Mouse (Mus musculus): ENCODE data around the gene Hoxc8.

The Hoxc8 gene

GRCm38 (mm10) chr15:102983716-102984115 lies 6.7 kb upstream of the Hoxc8 start:
- peak; percentile 55 to 62 for DNase-seq

- peak; percentile 44 to 60 for DNase-seq
These were observed 5.9 kb upstream of the Hoxc8 start for GRCm38 (mm10) chr15:102984521-102984920.

GRCm38 (mm10) chr15:102984925-102985324 lies 5.5 kb upstream of the Hoxc8 start:
- DNase-seq: peak; percentile 43 to 62

- peak; percentile 97 to 99 for DNase-seq
These were observed 3.1 kb upstream of the Hoxc8 start for GRCm38 (mm10) chr15:102987124-102987833.

- DNase-seq: no peak
These were observed 2.3 kb upstream of the Hoxc8 start for GRCm38 (mm10) chr15:102988078-102988477.

- no peak for DNase-seq
These were observed 1.4 kb downstream of the Hoxc8 start for GRCm38 (mm10) chr15:102991782-102992181.

DNA sequence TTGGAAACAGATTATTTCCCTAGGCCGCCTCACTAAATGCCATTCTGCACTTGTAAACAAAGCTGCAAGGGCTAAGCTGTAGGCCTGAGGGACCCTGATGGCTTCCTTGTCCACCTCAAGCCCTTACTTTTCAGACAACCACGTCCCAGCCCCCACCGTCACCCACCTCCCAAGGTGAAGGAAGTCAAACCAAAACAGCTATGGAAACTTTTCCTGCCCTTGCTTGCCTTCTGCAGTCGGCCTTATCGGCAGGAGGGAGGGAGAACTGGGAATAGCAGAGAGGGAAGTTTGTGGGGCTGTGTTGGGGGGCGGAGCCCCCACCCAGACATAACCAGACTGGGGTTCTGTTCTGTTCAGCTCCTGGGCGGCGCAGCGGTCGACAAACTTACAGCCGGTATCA lies 1.8 kb downstream of the Hoxc8 start:
- DNase-seq: peak in 1 of 2 experiments; percentile 51

GRCm38 (mm10) chr15:102992863-102993262 lies 2.5 kb downstream of the Hoxc8 start:
- DNase-seq: no peak

DNA sequence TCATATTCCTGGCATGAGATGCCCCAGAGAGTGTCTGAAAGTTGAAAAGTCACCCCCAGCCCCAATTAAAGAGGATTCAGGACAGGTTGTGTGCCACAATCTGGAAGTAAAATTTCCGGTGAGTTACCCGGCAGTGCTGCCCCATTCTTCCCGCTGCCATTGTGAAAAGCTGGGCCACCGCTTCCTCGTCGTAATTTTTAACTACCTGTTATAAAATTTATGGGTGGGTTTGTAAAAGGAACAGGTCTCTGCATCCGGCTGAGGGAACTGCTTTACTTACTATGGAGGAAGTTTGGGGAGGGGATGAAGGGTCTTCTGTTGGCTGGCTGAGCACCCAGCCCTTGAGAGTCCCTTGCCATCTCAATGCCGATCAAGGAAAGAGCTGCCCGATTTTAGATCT lies 6.1 kb downstream of the Hoxc8 start:
- DNase-seq: no peak

DNA sequence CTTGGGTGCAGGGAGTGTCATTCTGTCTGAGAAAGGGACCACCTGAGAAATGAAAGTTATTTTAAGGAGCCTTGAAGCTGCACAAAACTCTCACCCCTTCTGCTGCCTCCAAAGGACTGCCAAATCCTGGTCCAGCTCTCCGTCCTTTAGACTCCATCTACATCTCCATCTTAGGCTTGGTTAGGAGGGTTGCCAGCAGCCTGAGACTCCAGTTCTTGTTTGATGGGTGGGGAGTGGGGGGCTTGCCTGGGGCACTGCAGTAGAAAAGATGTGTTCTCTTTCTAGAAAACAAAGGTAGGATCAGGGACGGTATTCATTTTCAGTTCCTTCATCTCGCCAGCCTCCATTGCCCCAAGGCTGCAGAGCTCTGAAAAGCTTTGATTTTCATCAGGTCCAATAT lies 7.0 kb downstream of the Hoxc8 start:
- peak in 1 of 2 experiments; percentile 57 for DNase-seq

GRCm38 (mm10) chr15:102997939-102998355 lies 7.5 kb downstream of the Hoxc8 start, which contains the start of gene Hoxc6:
Gene Hoxc6 (plus strand): TSS chr15:102998257.
- DNase-seq: peak; percentile 69 to 81

DNA sequence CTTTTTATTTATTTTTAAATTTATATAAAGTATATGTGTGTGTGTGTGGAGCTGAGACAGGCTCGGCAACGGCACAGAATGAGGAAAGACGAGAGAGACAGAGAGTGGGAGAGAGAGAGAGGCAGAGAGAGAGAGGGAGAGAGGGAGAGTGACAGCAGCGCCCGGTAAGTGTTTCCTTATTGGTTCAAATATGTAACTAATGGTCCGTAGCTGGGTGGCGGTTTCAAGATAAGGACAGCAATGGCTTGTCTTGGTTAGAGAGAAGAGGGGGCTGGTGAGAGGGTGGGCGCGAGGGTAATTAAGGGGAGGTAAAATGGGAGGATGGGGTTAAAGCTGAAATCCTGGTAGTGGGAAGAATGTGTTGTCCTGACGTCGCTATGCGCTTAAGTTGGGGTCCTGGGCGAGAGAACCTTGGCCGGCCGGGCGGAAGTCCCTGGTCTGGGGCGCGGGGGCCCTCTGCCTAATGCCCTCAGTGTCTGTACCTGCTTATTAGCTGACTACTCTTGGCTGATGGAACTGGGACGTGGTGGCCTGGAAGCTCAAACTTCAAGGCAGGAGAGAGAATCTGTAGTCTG lies 8.3 kb downstream of the Hoxc8 start:
- DNase-seq: no peak

- peak; percentile 92 to 96 for DNase-seq
These were observed 8.9 kb downstream of the Hoxc8 start for GRCm38 (mm10) chr15:102999183-102999831.

GRCm38 (mm10) chr15:102999955-103000354 lies 9.5 kb downstream of the Hoxc8 start:
- peak; percentile 64 to 73 for DNase-seq

GRCm38 (mm10) chr15:103000501-103000901 lies 10.1 kb downstream of the Hoxc8 start:
- peak; percentile 52 to 69 for DNase-seq

- peak in 1 of 2 experiments; percentile 10 for DNase-seq
These were observed 11.0 kb downstream of the Hoxc8 start for GRCm38 (mm10) chr15:103001370-103001769.

- DNase-seq: peak; percentile 68 to 79
These were observed 11.7 kb downstream of the Hoxc8 start for GRCm38 (mm10) chr15:103002156-103002555.

DNA sequence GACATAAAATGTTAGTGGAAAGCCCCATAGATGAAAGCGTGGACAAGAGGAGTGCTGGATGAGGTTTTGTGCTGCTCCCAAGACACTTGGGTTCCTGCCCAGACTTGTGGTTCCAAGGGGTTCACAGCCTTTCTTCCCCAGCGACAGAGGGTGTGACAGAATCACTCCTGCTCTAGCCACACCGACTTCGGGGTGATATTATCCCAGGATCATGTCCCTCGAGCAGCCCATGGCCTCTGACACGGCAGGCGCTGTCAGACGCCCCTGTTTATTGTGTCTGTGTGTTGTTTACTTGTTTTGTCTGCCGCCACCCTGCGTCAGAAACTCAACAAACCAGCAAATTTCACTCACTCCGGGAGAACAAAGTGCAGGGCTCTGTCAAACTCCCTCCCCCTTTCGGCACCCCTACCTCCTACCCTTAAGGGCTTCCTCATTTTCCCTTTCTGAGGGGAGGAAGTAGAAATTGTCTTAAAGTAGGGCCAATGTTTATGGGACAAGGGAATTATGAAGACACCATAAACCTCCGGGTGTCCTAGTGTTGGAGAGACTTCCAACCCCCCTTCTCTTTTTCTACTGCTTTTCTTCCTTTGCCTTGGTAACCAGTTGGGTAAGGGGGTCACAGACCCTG lies 12.5 kb downstream of the Hoxc8 start:
- DNase-seq: peak; percentile 66 to 73

DNA sequence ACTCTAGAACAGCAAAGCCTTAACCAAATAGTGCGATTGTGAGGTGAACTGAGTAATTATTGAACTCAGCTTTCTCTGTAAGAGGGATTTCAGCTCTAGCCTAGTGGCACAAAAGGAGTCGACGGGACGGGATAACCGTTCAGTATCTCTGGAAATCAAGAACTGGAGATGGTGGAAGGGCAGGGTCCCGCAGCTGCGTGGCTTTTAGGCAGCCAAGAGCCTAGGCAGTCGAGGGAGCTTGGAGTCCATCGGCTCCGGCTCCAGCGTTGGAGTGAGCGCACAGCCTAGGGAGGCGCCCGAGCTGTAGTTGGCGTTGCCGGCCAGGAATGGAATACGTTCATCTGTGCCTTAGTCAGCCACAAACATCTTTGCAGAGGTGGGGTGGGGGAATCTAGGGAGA lies 14.9 kb downstream of the Hoxc8 start:
- peak; percentile 71 to 80 for DNase-seq

DNA sequence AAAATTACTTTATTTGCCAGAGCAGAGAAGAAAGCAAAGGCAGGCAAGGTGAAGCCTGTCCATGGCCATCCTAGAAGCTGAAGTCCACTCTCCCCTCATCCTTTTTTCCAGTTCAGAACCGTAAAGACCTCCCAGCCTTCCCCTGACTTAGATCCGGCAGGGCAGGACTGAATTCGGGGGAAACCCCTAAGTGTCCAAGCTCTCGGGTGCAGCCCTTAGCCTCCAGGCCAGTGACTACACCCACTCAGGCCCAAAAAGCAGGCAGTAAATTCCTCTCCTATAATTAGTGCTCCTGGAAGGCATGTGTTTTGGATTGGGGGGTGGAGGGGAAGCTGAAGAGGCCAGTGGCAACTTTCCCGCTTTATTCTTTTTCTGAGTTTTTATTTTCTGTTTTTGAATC lies 15.4 kb downstream of the Hoxc8 start:
- DNase-seq: peak; percentile 38 to 64

GRCm38 (mm10) chr15:103006326-103006725 lies 15.9 kb downstream of the Hoxc8 start:
- peak; percentile 65 to 67 for DNase-seq

- DNase-seq: peak; percentile 62 to 75
These were observed 19.1 kb downstream of the Hoxc8 start for GRCm38 (mm10) chr15:103009265-103010111.

Data from kidney, postnatal 4 days (tissue).